Mouse (Mus musculus): ENCODE data around the gene Tac2.
"Not testable (repeated sequence)": the region's sequence is repeated elsewhere in the genome, so short reads cannot be mapped to it uniquely, and the experiment has no call there.

The Tac2 gene

DNA sequence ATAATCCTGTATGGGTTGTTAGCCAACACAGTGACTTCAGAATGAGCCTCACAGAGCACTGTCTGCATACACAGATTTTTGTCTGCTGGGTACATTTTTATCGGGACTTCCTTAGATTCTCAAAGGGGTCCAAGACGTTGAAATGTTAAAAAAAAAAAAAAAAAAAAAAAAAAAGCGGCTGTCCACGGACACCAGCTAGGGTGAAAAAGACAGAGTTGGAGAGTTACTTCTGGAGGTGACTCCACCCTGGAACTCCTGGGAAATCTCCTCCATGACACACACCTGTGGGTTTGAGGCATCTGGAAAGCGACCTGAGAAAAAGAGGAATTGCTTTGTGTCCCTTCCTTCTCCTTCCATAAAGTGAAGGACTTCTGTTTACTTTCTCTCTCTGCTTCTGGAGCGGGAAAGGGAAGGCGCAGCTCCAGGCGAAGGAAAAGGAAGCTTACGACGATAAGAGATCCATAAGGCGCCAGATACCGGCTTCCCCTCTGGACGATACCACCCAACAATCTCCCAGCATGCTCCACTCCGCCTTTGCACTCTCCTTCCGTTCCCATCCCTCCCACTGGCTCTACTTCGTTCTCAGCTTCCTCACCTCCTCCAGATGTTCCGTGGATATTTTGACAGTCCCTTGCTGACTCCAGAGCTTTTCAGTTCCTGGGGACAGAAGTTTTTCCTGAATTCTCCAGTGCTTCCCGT lies 31.6 kb downstream of the Tac2 start:
- no peak for DNase-seq (ENCODE audit: inconsistent ontology term)

DNA sequence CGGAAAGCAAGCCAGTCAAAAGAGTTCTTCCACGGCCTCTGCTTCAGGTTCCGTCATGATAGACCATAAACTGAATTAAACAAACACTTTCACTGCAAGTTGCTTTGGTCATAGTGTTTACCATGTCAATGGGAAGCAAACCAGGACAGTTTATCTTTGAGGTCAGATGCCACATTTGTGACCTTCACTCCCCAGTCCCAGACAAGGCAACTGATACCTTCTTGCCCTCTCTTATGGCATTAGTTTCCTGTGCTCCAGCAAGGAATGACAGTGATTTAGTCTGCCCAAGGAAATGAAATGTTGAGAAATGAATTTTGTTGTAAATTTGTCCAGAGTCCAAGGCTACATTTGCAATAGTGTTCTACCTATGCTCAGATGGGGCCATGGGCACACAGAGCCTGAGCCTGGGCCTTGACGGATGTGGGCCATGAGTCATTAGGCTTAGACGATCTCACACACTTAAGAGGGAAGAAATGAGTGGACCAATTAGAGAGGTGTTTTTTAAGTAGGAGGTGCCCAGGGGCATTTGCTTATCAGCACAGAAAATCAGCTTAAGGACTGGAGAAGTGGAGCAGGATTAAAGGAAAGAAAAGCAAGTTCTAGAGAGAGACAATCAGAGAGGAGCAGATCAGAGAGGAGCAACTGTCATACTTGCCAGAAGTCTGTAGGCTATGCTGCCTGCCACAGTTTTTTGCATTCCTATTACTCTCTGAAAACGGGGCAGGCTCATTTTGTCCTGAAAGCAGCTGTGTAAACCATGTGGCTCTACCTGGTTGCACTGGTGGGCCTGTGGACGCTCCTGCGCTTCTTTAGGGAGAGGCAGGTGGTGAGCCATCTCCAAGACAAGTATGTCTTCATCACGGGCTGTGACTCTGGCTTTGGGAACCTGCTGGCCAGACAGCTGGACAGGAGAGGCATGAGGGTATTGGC lies 35.2 kb downstream of the Tac2 start, which contains the start of the genes Rdh1 and Rdh16f1:
Gene Rdh1, plus strand, starts transcription at position 541 of the 930 bp plus-strand sequence.
Gene Rdh16f1, plus strand, starts transcription at position 607 of the 930 bp plus-strand sequence.
- DNase-seq (ENCODE audit: inconsistent ontology term), result no peak

DNA sequence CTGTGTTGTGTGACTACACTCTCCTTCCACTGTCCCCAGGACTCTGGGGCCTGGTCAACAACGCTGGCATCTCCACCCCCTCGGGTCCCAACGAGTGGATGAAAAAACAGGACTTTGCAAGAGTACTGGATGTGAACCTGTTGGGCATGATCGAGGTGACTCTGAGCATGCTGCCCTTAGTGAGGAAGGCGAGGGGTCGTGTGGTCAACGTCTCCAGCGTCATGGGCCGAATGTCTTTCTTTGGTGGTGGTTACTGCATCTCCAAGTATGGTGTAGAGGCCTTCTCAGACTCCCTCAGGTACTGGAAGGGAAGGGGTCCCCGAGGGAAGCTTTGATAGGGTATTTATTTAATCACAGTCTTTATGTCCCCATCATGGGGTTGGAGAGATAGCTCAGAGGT lies 38.6 kb downstream of the Tac2 start:
- not testable (repeated sequence) for DNase-seq (ENCODE audit: inconsistent ontology term)

DNA sequence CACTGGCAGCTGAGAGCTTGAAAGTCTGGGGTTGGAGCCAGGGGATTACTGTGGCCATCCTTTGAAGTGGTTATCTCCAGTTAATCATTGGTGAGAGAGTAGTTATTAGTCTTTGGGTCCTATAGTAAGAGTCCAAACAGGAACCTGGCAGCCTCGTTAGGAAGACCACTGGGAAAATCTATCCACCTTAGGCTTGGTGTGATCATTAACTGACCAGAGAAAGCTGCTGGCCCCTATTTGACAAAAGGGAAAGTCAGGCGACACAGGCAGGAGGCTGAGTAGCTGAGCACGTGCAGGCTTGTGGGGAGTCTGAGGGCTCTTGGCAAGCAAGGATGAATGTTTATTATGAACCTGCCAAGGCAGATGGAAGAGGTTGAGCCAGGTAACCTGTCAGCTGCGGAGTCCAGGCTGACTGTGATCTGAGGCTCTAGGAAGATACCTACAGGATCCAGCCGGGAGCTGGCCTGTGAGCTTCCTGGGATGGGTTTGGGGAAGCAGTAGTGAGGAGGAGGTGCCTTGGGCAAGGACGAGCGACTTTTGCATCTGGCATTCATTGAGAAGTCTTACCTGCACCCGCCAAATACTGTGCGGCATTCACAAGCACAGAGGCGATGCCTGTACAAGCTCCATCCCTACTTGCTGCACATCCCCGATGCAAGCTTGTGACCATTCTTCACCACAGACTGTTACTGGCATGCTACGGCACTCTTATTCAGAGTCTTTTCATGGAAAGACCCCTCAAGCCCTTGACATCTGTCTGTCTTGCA lies 39.8 kb downstream of the Tac2 start:
- no peak for DNase-seq (ENCODE audit: inconsistent ontology term)

DNA sequence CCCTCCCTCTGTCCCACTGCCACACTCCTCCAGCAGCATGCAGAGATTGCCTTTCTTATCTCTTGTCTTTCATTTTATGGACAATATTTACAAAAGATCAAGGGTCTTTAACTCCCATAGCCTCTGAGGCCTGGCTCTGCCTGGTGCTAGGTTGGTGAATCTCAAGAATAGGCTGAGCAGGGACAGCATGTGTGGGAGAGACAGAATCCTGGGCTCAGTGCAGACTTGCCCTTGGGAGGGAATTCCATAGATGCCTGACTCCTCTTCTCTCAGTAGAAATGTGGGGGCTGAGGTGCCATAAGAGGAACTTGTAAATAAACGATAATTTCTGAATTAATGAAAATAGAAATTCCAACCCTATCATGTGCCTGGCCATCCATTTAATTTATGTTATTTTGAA lies 42.3 kb downstream of the Tac2 start:
- DNase-seq (ENCODE audit: inconsistent ontology term), result no peak

DNA sequence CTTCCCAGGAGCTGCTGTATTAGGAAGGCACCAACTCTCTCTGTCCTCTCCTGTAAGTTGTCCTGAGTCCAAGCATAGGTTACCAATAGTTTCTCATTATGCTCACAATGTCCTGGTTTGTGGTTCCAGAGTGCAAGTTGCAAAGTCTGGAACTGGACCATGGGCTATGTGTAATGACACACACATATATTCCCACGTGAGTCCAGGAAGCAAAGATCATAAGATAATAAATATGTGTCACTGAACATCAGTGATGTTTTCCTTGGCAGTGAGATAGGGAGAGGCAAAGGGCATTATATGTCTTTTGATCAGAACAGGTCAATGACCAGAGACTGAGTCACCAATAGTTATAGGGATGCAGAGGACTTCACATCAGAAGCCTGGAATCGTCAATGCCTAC lies 51.7 kb downstream of the Tac2 start, which contains the start of gene Rdh9:
Gene Rdh9, plus strand, starts transcription at position 376 of the 400 bp plus-strand sequence.
- no peak for DNase-seq (ENCODE audit: inconsistent ontology term)

All from Muller cell, postnatal 12 days (primary cell).